Mouse (Mus musculus): ENCODE measurements around the gene Senp5. TPM values are rescaled to one million over a fixed set of nuclear protein-coding genes. Genes with fewer than 3 reads are reported as not detected.

Gene Senp5
- polyA plus RNA-seq, 1 experiment from 2014 or later, result 8.2 TPM

DNA sequence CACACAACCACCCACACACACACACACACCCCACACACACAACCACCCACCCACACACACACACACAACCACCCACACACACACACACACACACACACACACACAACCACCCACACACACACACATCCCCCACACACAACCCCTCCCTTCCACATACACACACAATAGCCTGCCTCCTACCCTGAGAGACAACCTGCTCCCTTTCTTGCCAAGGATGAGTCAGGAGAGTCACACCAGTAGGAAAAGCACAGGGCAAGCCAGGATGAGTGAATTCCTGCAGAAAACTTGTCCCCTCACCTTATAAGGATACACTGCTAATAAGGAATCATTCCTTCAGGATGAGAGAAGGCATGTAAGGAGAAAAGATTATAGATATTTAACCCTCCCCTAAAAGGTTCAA lies 9.1 kb downstream of the Senp5 start:
- ATAC-seq (ENCODE audit: low read depth), result no peak
- no peaks in the 10 kb centered on the region for H3K4me1 ChIP-seq (ENCODE audit: control insufficient read depth, insufficient read depth, low read length)

DNA sequence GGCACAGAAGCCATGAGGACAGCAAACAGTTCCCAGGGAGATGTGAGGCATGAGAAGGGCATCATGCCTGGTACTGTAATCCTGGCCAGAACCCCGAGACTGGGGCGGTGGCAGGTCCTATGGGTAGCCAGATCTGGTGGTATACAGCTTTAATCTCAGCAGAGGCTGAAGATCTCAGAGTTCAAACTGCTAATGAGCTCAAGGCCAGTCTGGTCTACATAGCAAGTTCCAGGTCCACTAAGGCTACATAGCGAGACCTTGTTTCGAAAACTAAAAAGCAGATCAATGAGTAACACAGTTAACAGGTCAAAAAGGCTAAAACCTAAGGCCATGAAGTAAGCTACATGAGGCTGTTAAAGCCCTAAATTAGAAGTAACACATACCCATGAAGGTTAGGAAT lies 9.9 kb downstream of the Senp5 start:
- ATAC-seq (ENCODE audit: low read depth) (no peak), DNase-seq (ENCODE audit: low spot score) (no peak)
- no peaks in the 10 kb centered on the region for H3K27me3 ChIP-seq (replicated peaks; ENCODE audit: control insufficient read depth, insufficient read depth, low read length)
- H3K9me3 ChIP-seq (ENCODE audit: control insufficient read depth, low read length), result no peaks in the 10 kb centered on the region
- H3K36me3 ChIP-seq (ENCODE audit: control insufficient read depth, insufficient read depth, low read length), result peaks cover 27% of the 10 kb centered on the region
- 100% methylated on average over 4 of the region's 4 CpGs for WGBS
- no peaks in the 10 kb centered on the region for H3K4me1 ChIP-seq (ENCODE audit: control insufficient read depth, insufficient read depth, low read length)
- H3K4me2 ChIP-seq (ENCODE audit: low read depth, low read length), result no peak overlapping the region
- H3K27ac ChIP-seq (replicated peaks; ENCODE audit: low read depth, low read length), result no peak overlapping the region
- H3K4me3 ChIP-seq (ENCODE audit: low read depth, low read length), result no peak overlapping the region
- no peak overlapping the region for H3K9ac ChIP-seq (ENCODE audit: low read depth, low read length)

More for the DNA sequence above, 9.1 kb downstream of the Senp5 start:
- H3K4me3 ChIP-seq (ENCODE audit: low read depth, low read length), result no peak overlapping the region
- H3K9me3 ChIP-seq (ENCODE audit: control insufficient read depth, low read length), result no peaks in the 10 kb centered on the region
- H3K36me3 ChIP-seq (ENCODE audit: control insufficient read depth, insufficient read depth, low read length), result peaks cover 20% of the 10 kb centered on the region
- DNase-seq (ENCODE audit: low spot score), result no peak
- no peaks in the 10 kb centered on the region for H3K27me3 ChIP-seq (replicated peaks; ENCODE audit: control insufficient read depth, insufficient read depth, low read length)
- H3K27ac ChIP-seq (replicated peaks; ENCODE audit: low read depth, low read length), result no peak overlapping the region
- no peak overlapping the region for H3K9ac ChIP-seq (ENCODE audit: low read depth, low read length)
- H3K4me2 ChIP-seq (ENCODE audit: low read depth, low read length), result no peak overlapping the region

DNA sequence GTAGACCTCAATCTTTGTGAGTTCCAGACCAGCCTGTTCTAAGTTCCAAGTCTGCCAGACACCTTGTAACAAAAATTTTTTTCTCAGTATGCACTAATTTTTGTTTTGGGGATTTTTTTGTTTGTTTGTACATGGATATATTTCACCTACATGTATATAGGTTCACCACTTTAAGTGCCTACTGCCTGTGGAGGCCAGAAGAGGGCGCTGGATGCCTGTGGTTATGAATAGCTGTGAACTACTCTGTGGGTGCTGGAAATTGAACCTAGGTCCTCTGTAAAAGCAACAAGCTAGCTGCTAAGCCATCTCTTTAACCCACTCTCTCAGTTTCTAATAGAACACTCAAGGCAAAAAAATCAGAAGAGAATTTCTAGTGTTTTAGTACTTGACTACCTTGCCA lies 11.0 kb downstream of the Senp5 start:
- 42% methylated on average over 1 of the region's 1 CpGs for WGBS
- H3K9me3 ChIP-seq (ENCODE audit: control insufficient read depth, low read length), result no peaks in the 10 kb centered on the region
- DNase-seq (ENCODE audit: low spot score) (no peak), ATAC-seq (ENCODE audit: low read depth) (no peak)
- H3K4me3 ChIP-seq (ENCODE audit: low read depth, low read length), result no peak overlapping the region
- H3K4me1 ChIP-seq (ENCODE audit: control insufficient read depth, insufficient read depth, low read length), result no peaks in the 10 kb centered on the region
- no peak overlapping the region for H3K4me2 ChIP-seq (ENCODE audit: low read depth, low read length)
- H3K27ac ChIP-seq (replicated peaks; ENCODE audit: low read depth, low read length), result no peak overlapping the region
- no peak overlapping the region for H3K9ac ChIP-seq (ENCODE audit: low read depth, low read length)
- H3K36me3 ChIP-seq (ENCODE audit: control insufficient read depth, insufficient read depth, low read length), result peaks cover 34% of the 10 kb centered on the region
- no peaks in the 10 kb centered on the region for H3K27me3 ChIP-seq (replicated peaks; ENCODE audit: control insufficient read depth, insufficient read depth, low read length)

DNA sequence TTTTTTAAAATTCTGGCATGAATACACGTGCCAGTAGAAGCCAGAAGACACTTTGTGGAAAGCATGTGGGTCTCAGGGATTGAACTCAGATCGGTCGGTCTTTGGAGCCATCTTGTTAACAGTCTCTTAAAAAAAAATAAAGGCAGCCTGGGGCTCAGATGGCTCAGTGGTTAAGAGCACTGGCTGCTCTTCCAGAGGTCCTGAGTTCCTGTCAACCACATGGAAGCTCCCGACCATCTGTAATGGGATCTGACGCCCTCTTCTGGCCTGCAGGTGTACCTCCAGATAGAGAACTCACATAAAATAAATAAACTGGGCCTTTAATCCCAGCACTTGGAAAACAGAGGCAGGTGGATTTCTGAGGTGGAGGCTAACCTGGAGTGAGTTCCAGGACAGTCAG lies 22.1 kb downstream of the Senp5 start:
- DNase-seq (ENCODE audit: low spot score), result no peak
- no peak for ATAC-seq (ENCODE audit: low read depth)
- Histone ChIP-seq H3K9ac (ENCODE audit: low read depth, low read length) (no peak overlapping the region), H3K4me2 (ENCODE audit: low read depth, low read length) (no peak overlapping the region), H3K4me1 (ENCODE audit: control insufficient read depth, insufficient read depth, low read length) (no peaks in the 10 kb centered on the region), H3K27ac (replicated peaks; ENCODE audit: low read depth, low read length) (no peak overlapping the region), H3K4me3 (ENCODE audit: low read depth, low read length) (no peak overlapping the region), H3K9me3 (ENCODE audit: control insufficient read depth, low read length) (no peaks in the 10 kb centered on the region), H3K27me3 (replicated peaks; ENCODE audit: control insufficient read depth, insufficient read depth, low read length) (no peaks in the 10 kb centered on the region), H3K36me3 (ENCODE audit: control insufficient read depth, insufficient read depth, low read length) (peaks cover 54% of the 10 kb centered on the region)
- WGBS, result 77% methylated on average over 5 of the region's 5 CpGs

GRCm38 (mm10) chr16:31979501-31979900 lies 23.6 kb downstream of the Senp5 start:
- WGBS, result 95% methylated on average over 3 of the region's 3 CpGs
- Histone ChIP-seq H3K27ac (replicated peaks; ENCODE audit: low read depth, low read length) (no peak overlapping the region), H3K4me2 (ENCODE audit: low read depth, low read length) (no peak overlapping the region), H3K36me3 (ENCODE audit: control insufficient read depth, insufficient read depth, low read length) (peaks cover 54% of the 10 kb centered on the region), H3K27me3 (replicated peaks; ENCODE audit: control insufficient read depth, insufficient read depth, low read length) (no peaks in the 10 kb centered on the region), H3K4me3 (ENCODE audit: low read depth, low read length) (no peak overlapping the region), H3K9me3 (ENCODE audit: control insufficient read depth, low read length) (no peaks in the 10 kb centered on the region), H3K4me1 (ENCODE audit: control insufficient read depth, insufficient read depth, low read length) (no peaks in the 10 kb centered on the region), H3K9ac (ENCODE audit: low read depth, low read length) (no peak overlapping the region)
- ATAC-seq (ENCODE audit: low read depth) (no peak), DNase-seq (ENCODE audit: low spot score) (no peak)

DNA sequence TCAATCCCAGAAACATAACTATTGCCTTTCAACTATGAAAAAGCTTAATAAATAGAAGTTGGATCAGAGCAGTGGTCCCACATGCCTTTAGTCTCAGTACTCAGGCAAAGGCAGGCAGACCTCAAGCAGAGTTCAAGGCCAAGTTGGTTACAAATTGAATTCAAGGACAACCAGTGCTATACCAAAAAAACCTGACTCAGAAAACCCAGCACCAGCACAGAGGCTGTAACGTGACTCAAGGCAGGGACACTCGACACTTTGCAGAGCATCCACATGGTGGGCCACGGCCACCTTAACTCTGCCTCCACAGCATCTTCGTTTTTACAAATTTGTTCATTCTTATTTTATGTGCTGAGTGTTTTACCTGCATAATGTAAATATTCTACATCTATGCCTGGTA lies 27.8 kb downstream of the Senp5 start:
- Histone ChIP-seq H3K9me3 (ENCODE audit: control insufficient read depth, low read length) (no peaks in the 10 kb centered on the region), H3K27ac (replicated peaks; ENCODE audit: low read depth, low read length) (no peak overlapping the region), H3K4me3 (ENCODE audit: low read depth, low read length) (no peak overlapping the region), H3K4me1 (ENCODE audit: control insufficient read depth, insufficient read depth, low read length) (no peaks in the 10 kb centered on the region), H3K9ac (ENCODE audit: low read depth, low read length) (no peak overlapping the region), H3K4me2 (ENCODE audit: low read depth, low read length) (no peak overlapping the region), H3K36me3 (ENCODE audit: control insufficient read depth, insufficient read depth, low read length) (peaks cover 73% of the 10 kb centered on the region), H3K27me3 (replicated peaks; ENCODE audit: control insufficient read depth, insufficient read depth, low read length) (no peaks in the 10 kb centered on the region)
- DNase-seq (ENCODE audit: low spot score), result no peak
- WGBS, result 89% methylated on average over 4 of the region's 4 CpGs
- no peak for ATAC-seq (ENCODE audit: low read depth)

GRCm38 (mm10) chr16:31963224-31963623 lies 39.9 kb downstream of the Senp5 start:
- no peak overlapping the region for H3K27ac ChIP-seq (replicated peaks; ENCODE audit: low read depth, low read length)
- no peaks in the 10 kb centered on the region for H3K4me1 ChIP-seq (ENCODE audit: control insufficient read depth, insufficient read depth, low read length)
- peaks cover 83% of the 10 kb centered on the region for H3K36me3 ChIP-seq (ENCODE audit: control insufficient read depth, insufficient read depth, low read length)
- no peaks in the 10 kb centered on the region for H3K9me3 ChIP-seq (ENCODE audit: control insufficient read depth, low read length)
- 88% methylated on average over 7 of the region's 7 CpGs for WGBS
- no peak overlapping the region for H3K4me2 ChIP-seq (ENCODE audit: low read depth, low read length)
- ATAC-seq (ENCODE audit: low read depth) (no peak), DNase-seq (ENCODE audit: low spot score) (no peak)
- no peaks in the 10 kb centered on the region for H3K27me3 ChIP-seq (replicated peaks; ENCODE audit: control insufficient read depth, insufficient read depth, low read length)
- H3K4me3 ChIP-seq (ENCODE audit: low read depth, low read length), result no peak overlapping the region
- no peak overlapping the region for H3K9ac ChIP-seq (ENCODE audit: low read depth, low read length)

DNA sequence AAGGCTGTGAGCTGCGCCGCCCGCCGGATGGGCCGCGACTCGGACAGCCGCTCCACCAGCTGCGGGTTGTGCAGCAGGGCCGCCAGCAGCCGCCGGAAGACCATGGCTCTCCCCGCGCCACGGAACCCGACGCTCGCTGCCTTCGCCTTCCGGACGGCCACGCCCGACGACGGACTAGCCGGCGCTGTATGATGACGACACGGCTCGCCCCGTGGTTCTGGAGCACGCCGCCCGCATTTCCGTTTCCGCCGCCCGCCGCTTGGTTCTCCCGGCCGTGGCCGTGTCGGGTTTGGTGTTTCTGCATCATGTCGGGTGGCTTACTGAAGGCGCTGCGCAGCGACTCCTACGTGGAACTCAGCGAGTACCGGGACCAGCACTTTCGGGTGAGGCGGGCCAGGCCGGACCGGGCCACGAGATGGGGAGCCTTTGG lies 54.7 kb downstream of the Senp5 start, which contains the start of the genes 0610012G03Rik and Ncbp2:
TSS of gene 0610012G03Rik (minus strand) at position 150 of the 430 bp plus-strand sequence.
TSS of gene Ncbp2 (plus strand) at position 169 of the 430 bp plus-strand sequence.
- Histone ChIP-seq H3K4me3 (ENCODE audit: low read depth, low read length) (peak within 1 kb of the TSS; percentile 59), H3K4me2 (ENCODE audit: low read depth, low read length) (peak within 1 kb of the TSS; percentile 90), H3K27me3 (replicated peaks; ENCODE audit: control insufficient read depth, insufficient read depth, low read length) (no peaks in the 10 kb centered on the region), H3K9ac (ENCODE audit: low read depth, low read length) (peak within 1 kb of the TSS; percentile 93), H3K4me1 (ENCODE audit: control insufficient read depth, insufficient read depth, low read length) (peaks cover 12% of the 10 kb centered on the region), H3K27ac (replicated peaks; ENCODE audit: low read depth, low read length) (peak within 1 kb of the TSS; percentile 90), H3K9me3 (ENCODE audit: control insufficient read depth, low read length) (no peaks in the 10 kb centered on the region), H3K36me3 (ENCODE audit: control insufficient read depth, insufficient read depth, low read length) (peaks cover 29% of the 10 kb centered on the region)
- ATAC-seq (ENCODE audit: low read depth), result peak; percentile 94
- peak; percentile 97 for DNase-seq (ENCODE audit: low spot score)
- 0% methylated on average over 23 of the region's 55 CpGs for WGBS

GRCm38 (mm10) chr16:31947901-31948316 lies 55.2 kb downstream of the Senp5 start:
- Histone ChIP-seq H3K9me3 (ENCODE audit: control insufficient read depth, low read length) (no peaks in the 10 kb centered on the region), H3K4me1 (ENCODE audit: control insufficient read depth, insufficient read depth, low read length) (peaks cover 12% of the 10 kb centered on the region), H3K27ac (replicated peaks; ENCODE audit: low read depth, low read length) (peak overlapping the region; percentile 90), H3K9ac (ENCODE audit: low read depth, low read length) (peak overlapping the region; percentile 93), H3K4me2 (ENCODE audit: low read depth, low read length) (peak overlapping the region; percentile 90), H3K4me3 (ENCODE audit: low read depth, low read length) (peak overlapping the region; percentile 59), H3K36me3 (ENCODE audit: control insufficient read depth, insufficient read depth, low read length) (peaks cover 27% of the 10 kb centered on the region), H3K27me3 (replicated peaks; ENCODE audit: control insufficient read depth, insufficient read depth, low read length) (no peaks in the 10 kb centered on the region)
- ATAC-seq (ENCODE audit: low read depth) (no peak; the same call in 1 of the 2 replicates), DNase-seq (ENCODE audit: low spot score) (no peak)
- 0% methylated on average over 30 of the region's 38 CpGs for WGBS

Measured in embryonic facial prominence, embryonic 14.5 days (tissue).